Mouse (Mus musculus): ENCODE measurements around the gene Ankrd22. TPM values are rescaled to one million over a fixed set of nuclear protein-coding genes. Genes with fewer than 3 reads are reported as not detected.
"Not testable (repeated sequence)": the region's sequence is repeated elsewhere in the genome, so short reads cannot be mapped to it uniquely, and the experiment has no call there.

Ankrd22 gene
- total RNA-seq (2021) = not detected

- no peak for DNase-seq
- intact Hi-C loops (cut with DNase I) = no loop called here
Observed at GRCm38 (mm10) chr19:34165891-34166290, at the start of gene Ankrd22. Gene Ankrd22 (minus strand): TSS chr19:34166053.

- intact Hi-C loops (cut with DNase I) = no loop called here
- DNase-seq = no peak
Observed at GRCm38 (mm10) chr19:34214136-34214535, 48.3 kb upstream of the Ankrd22 start.

- no peak for DNase-seq
- intact Hi-C loops (cut with DNase I) = no loop called here
Observed at GRCm38 (mm10) chr19:34213251-34213645, 47.4 kb upstream of the Ankrd22 start.

- no peak for DNase-seq
- intact Hi-C loops (cut with DNase I) = no loop called here
Observed at GRCm38 (mm10) chr19:34212489-34213250, 46.8 kb upstream of the Ankrd22 start.

- DNase-seq = no peak
- intact Hi-C loops (cut with DNase I) = no loop called here
Observed at GRCm38 (mm10) chr19:34210841-34211240, 45.0 kb upstream of the Ankrd22 start.

GRCm38 (mm10) chr19:34209930-34210581 lies 44.2 kb upstream of the Ankrd22 start:
- intact Hi-C loops (cut with DNase I) = no loop called here

GRCm38 (mm10) chr19:34209031-34209430 lies 43.2 kb upstream of the Ankrd22 start:
- intact Hi-C loops (cut with DNase I) = no loop called here
- no peak for DNase-seq

More at GRCm38 (mm10) chr19:34209930-34210581, 44.2 kb upstream of the Ankrd22 start:
- no peak for DNase-seq

- intact Hi-C loops (cut with DNase I) = no loop called here
- peak in 1 of 2 experiments; percentile 41 for DNase-seq
Observed at GRCm38 (mm10) chr19:34206760-34207440, 41.0 kb upstream of the Ankrd22 start.

GRCm38 (mm10) chr19:34206128-34206527 lies 40.3 kb upstream of the Ankrd22 start:
- intact Hi-C loops (cut with DNase I); DNase-seq: not testable (repeated sequence)

- intact Hi-C loops (cut with DNase I) = no loop called here
- DNase-seq = no peak
Observed at GRCm38 (mm10) chr19:34202668-34203067, 36.8 kb upstream of the Ankrd22 start.

GRCm38 (mm10) chr19:34199488-34199887 lies 33.6 kb upstream of the Ankrd22 start:
- intact Hi-C loops (cut with DNase I) = no loop called here

GRCm38 (mm10) chr19:34198901-34199300 lies 33.0 kb upstream of the Ankrd22 start:
- intact Hi-C loops (cut with DNase I) = no loop called here
- no peak for DNase-seq

More at GRCm38 (mm10) chr19:34199488-34199887, 33.6 kb upstream of the Ankrd22 start:
- no peak for DNase-seq

GRCm38 (mm10) chr19:34198066-34198465 lies 32.2 kb upstream of the Ankrd22 start:
- DNase-seq = no peak
- intact Hi-C loops (cut with DNase I) = no loop called here

GRCm38 (mm10) chr19:34195031-34195430 lies 29.2 kb upstream of the Ankrd22 start:
- no peak for DNase-seq
- intact Hi-C loops (cut with DNase I) = no loop called here

GRCm38 (mm10) chr19:34194132-34194745 lies 28.4 kb upstream of the Ankrd22 start:
- intact Hi-C loops (cut with DNase I) = no loop called here
- DNase-seq = no peak

- intact Hi-C loops (cut with DNase I) = no loop called here
Observed at GRCm38 (mm10) chr19:34193683-34194082, 27.8 kb upstream of the Ankrd22 start.

GRCm38 (mm10) chr19:34193149-34193548 lies 27.3 kb upstream of the Ankrd22 start:
- DNase-seq = peak; percentile 34 to 45
- intact Hi-C loops (cut with DNase I) = no loop called here

More at GRCm38 (mm10) chr19:34193683-34194082, 27.8 kb upstream of the Ankrd22 start:
- no peak for DNase-seq

- DNase-seq = peak; percentile 64 to 71
- intact Hi-C loops (cut with DNase I) = no loop called here
Observed at GRCm38 (mm10) chr19:34192008-34192963, 26.4 kb upstream of the Ankrd22 start, which contains the start of gene Stambpl1. Gene Stambpl1 (plus strand): TSS chr19:34192229.

- DNase-seq = no peak
- intact Hi-C loops (cut with DNase I) = no loop called here
Observed at GRCm38 (mm10) chr19:34191645-34192007, 25.8 kb upstream of the Ankrd22 start.

- intact Hi-C loops (cut with DNase I) = no loop called here
- no peak for DNase-seq
Observed at GRCm38 (mm10) chr19:34186845-34187244, 21.0 kb upstream of the Ankrd22 start.

All from heart, postnatal 36 days (tissue).